Mouse (Mus musculus): ENCODE data around the gene Otx2. TPM values are rescaled to one million over a fixed set of nuclear protein-coding genes. Genes with fewer than 3 reads are reported as not detected.

The Otx2 gene
- polyA plus RNA-seq, 1 experiment from 2014 or later, result not detected

GRCm38 (mm10) chr14:48707844-48708383 lies 34.3 kb upstream of the Otx2 start:
- no peaks in the 10 kb centered on the region for H3K9me3 ChIP-seq (replicated peaks; ENCODE audit: control insufficient read depth, low read length)
- no peak overlapping the region for H3K27ac ChIP-seq (ENCODE audit: low read length)
- no peak overlapping the region for H3K4me3 ChIP-seq (ENCODE audit: low read depth, low read length)
- H3K4me1 ChIP-seq (ENCODE audit: control insufficient read depth, low read depth, low read length), result no peaks in the 10 kb centered on the region
- peaks cover 5% of the 10 kb centered on the region; the same call in 1 of the 2 replicates for H3K27me3 ChIP-seq (ENCODE audit: control insufficient read depth, insufficient read depth, low read depth, low read length)
- no peaks in the 10 kb centered on the region for H3K36me3 ChIP-seq (ENCODE audit: control insufficient read depth, insufficient read depth)
- no peak for ATAC-seq (ENCODE audit: low read depth)
- WGBS (ENCODE audit: insufficient replicate concordance), result 22% methylated on average over 6 of the region's 6 CpGs
- no peak overlapping the region for H3K9ac ChIP-seq (ENCODE audit: low read depth, low read length)
- no peak overlapping the region for H3K4me2 ChIP-seq (ENCODE audit: low read depth, low read length)

- 58% methylated on average over 5 of the region's 5 CpGs for WGBS (ENCODE audit: insufficient replicate concordance)
- ATAC-seq (ENCODE audit: low read depth), result no peak
- H3K9me3 ChIP-seq (replicated peaks; ENCODE audit: control insufficient read depth, low read length), result no peaks in the 10 kb centered on the region
- no peak overlapping the region for H3K27ac ChIP-seq (ENCODE audit: low read length)
- peaks cover 5% of the 10 kb centered on the region; the same call in 1 of the 2 replicates for H3K27me3 ChIP-seq (ENCODE audit: control insufficient read depth, insufficient read depth, low read depth, low read length)
- H3K36me3 ChIP-seq (ENCODE audit: control insufficient read depth, insufficient read depth), result no peaks in the 10 kb centered on the region
- H3K4me3 ChIP-seq (ENCODE audit: low read depth, low read length), result no peak overlapping the region
- H3K4me1 ChIP-seq (ENCODE audit: control insufficient read depth, low read depth, low read length), result no peaks in the 10 kb centered on the region
- H3K4me2 ChIP-seq (ENCODE audit: low read depth, low read length), result no peak overlapping the region
- H3K9ac ChIP-seq (ENCODE audit: low read depth, low read length), result no peak overlapping the region
These were observed 33.8 kb upstream of the Otx2 start for GRCm38 (mm10) chr14:48707391-48707790.

- H3K27ac ChIP-seq (ENCODE audit: low read length), result no peak overlapping the region
- no peaks in the 10 kb centered on the region for H3K9me3 ChIP-seq (replicated peaks; ENCODE audit: control insufficient read depth, low read length)
- no peak overlapping the region for H3K4me2 ChIP-seq (ENCODE audit: low read depth, low read length)
- no peaks in the 10 kb centered on the region for H3K36me3 ChIP-seq (ENCODE audit: control insufficient read depth, insufficient read depth)
- H3K9ac ChIP-seq (ENCODE audit: low read depth, low read length), result no peak overlapping the region
- no peak overlapping the region for H3K4me3 ChIP-seq (ENCODE audit: low read depth, low read length)
- no peaks in the 10 kb centered on the region for H3K27me3 ChIP-seq (ENCODE audit: control insufficient read depth, insufficient read depth, low read depth, low read length)
- no peak for ATAC-seq (ENCODE audit: low read depth)
- H3K4me1 ChIP-seq (ENCODE audit: control insufficient read depth, low read depth, low read length), result no peaks in the 10 kb centered on the region
- 44% methylated on average over 8 of the region's 8 CpGs for WGBS (ENCODE audit: insufficient replicate concordance)
These were observed 27.3 kb upstream of the Otx2 start for GRCm38 (mm10) chr14:48700790-48701370.

GRCm38 (mm10) chr14:48679590-48679989 lies 6.0 kb upstream of the Otx2 start:
- WGBS (ENCODE audit: insufficient replicate concordance), result 52% methylated on average over 5 of the region's 5 CpGs

GRCm38 (mm10) chr14:48678674-48679073 lies 5.1 kb upstream of the Otx2 start:
- Histone ChIP-seq H3K36me3 (ENCODE audit: control insufficient read depth, insufficient read depth) (no peaks in the 10 kb centered on the region), H3K4me2 (ENCODE audit: low read depth, low read length) (no peak overlapping the region), H3K4me3 (ENCODE audit: low read depth, low read length) (no peak overlapping the region), H3K4me1 (ENCODE audit: control insufficient read depth, low read depth, low read length) (no peaks in the 10 kb centered on the region), H3K9me3 (replicated peaks; ENCODE audit: control insufficient read depth, low read length) (no peaks in the 10 kb centered on the region), H3K9ac (ENCODE audit: low read depth, low read length) (no peak overlapping the region), H3K27me3 (ENCODE audit: control insufficient read depth, insufficient read depth, low read depth, low read length) (peaks cover 17% of the 10 kb centered on the region), H3K27ac (ENCODE audit: low read length) (no peak overlapping the region)
- 70% methylated on average over 3 of the region's 3 CpGs for WGBS (ENCODE audit: insufficient replicate concordance)
- ATAC-seq (ENCODE audit: low read depth), result no peak

More at GRCm38 (mm10) chr14:48679590-48679989, 6.0 kb upstream of the Otx2 start:
- Histone ChIP-seq H3K27ac (ENCODE audit: low read length) (no peak overlapping the region), H3K9ac (ENCODE audit: low read depth, low read length) (no peak overlapping the region), H3K4me2 (ENCODE audit: low read depth, low read length) (no peak overlapping the region), H3K36me3 (ENCODE audit: control insufficient read depth, insufficient read depth) (no peaks in the 10 kb centered on the region), H3K4me3 (ENCODE audit: low read depth, low read length) (no peak overlapping the region), H3K9me3 (replicated peaks; ENCODE audit: control insufficient read depth, low read length) (no peaks in the 10 kb centered on the region), H3K4me1 (ENCODE audit: control insufficient read depth, low read depth, low read length) (no peaks in the 10 kb centered on the region), H3K27me3 (ENCODE audit: control insufficient read depth, insufficient read depth, low read depth, low read length) (peaks cover 8% of the 10 kb centered on the region)
- no peak for ATAC-seq (ENCODE audit: low read depth)

- 3% methylated on average over 36 of the region's 36 CpGs for WGBS (ENCODE audit: insufficient replicate concordance)
- Histone ChIP-seq H3K27me3 (ENCODE audit: control insufficient read depth, insufficient read depth, low read depth, low read length) (peaks cover 59% of the 10 kb centered on the region), H3K4me1 (ENCODE audit: control insufficient read depth, low read depth, low read length) (no peaks in the 10 kb centered on the region), H3K4me2 (ENCODE audit: low read depth, low read length) (no peak overlapping the region), H3K9me3 (replicated peaks; ENCODE audit: control insufficient read depth, low read length) (no peaks in the 10 kb centered on the region), H3K36me3 (ENCODE audit: control insufficient read depth, insufficient read depth) (no peaks in the 10 kb centered on the region), H3K27ac (ENCODE audit: low read length) (no peak overlapping the region), H3K9ac (ENCODE audit: low read depth, low read length) (no peak overlapping the region), H3K4me3 (ENCODE audit: low read depth, low read length) (no peak overlapping the region)
- no peak for ATAC-seq (ENCODE audit: low read depth)
These were observed 615 bp upstream of the Otx2 start for GRCm38 (mm10) chr14:48674036-48674831.

GRCm38 (mm10) chr14:48672611-48673176 lies 925 bp downstream of the Otx2 start:
- Histone ChIP-seq H3K27me3 (ENCODE audit: control insufficient read depth, insufficient read depth, low read depth, low read length) (peaks cover 72% of the 10 kb centered on the region), H3K9me3 (replicated peaks; ENCODE audit: control insufficient read depth, low read length) (no peaks in the 10 kb centered on the region)

GRCm38 (mm10) chr14:48671480-48672240 lies 2.0 kb downstream of the Otx2 start:
- no peak for ATAC-seq (ENCODE audit: low read depth)
- H3K27me3 ChIP-seq (ENCODE audit: control insufficient read depth, insufficient read depth, low read depth, low read length), result peaks cover 82% of the 10 kb centered on the region

More at GRCm38 (mm10) chr14:48672611-48673176, 925 bp downstream of the Otx2 start:
- Histone ChIP-seq H3K27ac (ENCODE audit: low read length) (no peak overlapping the region), H3K4me1 (ENCODE audit: control insufficient read depth, low read depth, low read length) (no peaks in the 10 kb centered on the region), H3K4me3 (ENCODE audit: low read depth, low read length) (no peak overlapping the region), H3K36me3 (ENCODE audit: control insufficient read depth, insufficient read depth) (no peaks in the 10 kb centered on the region), H3K4me2 (ENCODE audit: low read depth, low read length) (no peak overlapping the region), H3K9ac (ENCODE audit: low read depth, low read length) (no peak overlapping the region)
- ATAC-seq (ENCODE audit: low read depth), result no peak
- 9% methylated on average over 10 of the region's 10 CpGs for WGBS (ENCODE audit: insufficient replicate concordance)

More at GRCm38 (mm10) chr14:48671480-48672240, 2.0 kb downstream of the Otx2 start:
- Histone ChIP-seq H3K9me3 (replicated peaks; ENCODE audit: control insufficient read depth, low read length) (no peaks in the 10 kb centered on the region), H3K9ac (ENCODE audit: low read depth, low read length) (no peak overlapping the region), H3K4me2 (ENCODE audit: low read depth, low read length) (no peak overlapping the region), H3K4me3 (ENCODE audit: low read depth, low read length) (no peak overlapping the region), H3K4me1 (ENCODE audit: control insufficient read depth, low read depth, low read length) (no peaks in the 10 kb centered on the region), H3K36me3 (ENCODE audit: control insufficient read depth, insufficient read depth) (no peaks in the 10 kb centered on the region), H3K27ac (ENCODE audit: low read length) (no peak overlapping the region)
- WGBS (ENCODE audit: insufficient replicate concordance), result 24% methylated on average over 9 of the region's 9 CpGs

All from liver, embryonic 16.5 days (tissue).